Mouse (Mus musculus) urinary bladder, postnatal 4 days (tissue): ENCODE results near the gene Marco.

Source experiments
- DNase-seq, 2 experiments: peaks; one replicate each; pipeline ENCODE4 v3.0.0; 2021 to 2022; ENCODE audit warnings: low spot score in 2 of 2

Gene Marco

GRCm38 (mm10) chr1:120441587-120441986, 63.2 kb downstream of the Marco start:
- DNase-seq: no peak

- no peak for DNase-seq
These were observed 69.2 kb downstream of the Marco start for GRCm38 (mm10) chr1:120435591-120435990.

- no peak for DNase-seq
These were observed 74.7 kb downstream of the Marco start for GRCm38 (mm10) chr1:120430171-120430570.

GRCm38 (mm10) chr1:120425587-120425986, 79.2 kb downstream of the Marco start:
- DNase-seq: no peak
